8 mouse cellular contexts compared by ENCODE assay signal in genomic region chr15:52160181-52161088, GRCm38 (mm10).
A peak's percentile ranks its signal among the peaks of the same experiment; 100 is the strongest.
DNase-seq lines count a peak whose midpoint lies in the region; ATAC-seq and TF ChIP-seq lines count a peak whose summit lies in the region.

No protein-coding gene starts in this region.

- peak overlapping the region; percentile 70 for H3K27ac ChIP-seq in forebrain, embryonic 10.5 days
- no peak overlapping the region for H3K27ac ChIP-seq in heart, embryonic 16.5 days (ENCODE audit: low read length)
- no peak overlapping the region for H3K27ac ChIP-seq in liver, embryonic 13.5 days
- H3K27ac ChIP-seq in olfactory bulb, adult 2 months (ENCODE audit: insufficient read depth, low read depth, low read length), result no peak overlapping the region

- no peaks in the 10 kb centered on the region for H3K9me3 ChIP-seq in forebrain, embryonic 10.5 days
- no peaks in the 10 kb centered on the region for H3K9me3 ChIP-seq in heart, embryonic 16.5 days (replicated peaks; ENCODE audit: control insufficient read depth, low read length)
- no peaks in the 10 kb centered on the region for H3K9me3 ChIP-seq in liver, embryonic 13.5 days (replicated peaks)

- 15% methylated on average over 18 of the region's 18 CpGs for WGBS in forebrain, embryonic 10.5 days
- WGBS in heart, embryonic 16.5 days, result 21% methylated on average over 18 of the region's 18 CpGs
- 26% methylated on average over 18 of the region's 18 CpGs for WGBS in liver, embryonic 13.5 days (ENCODE audit: insufficient replicate concordance)
- 4% methylated on average over 18 of the region's 18 CpGs for whole genome bisulfite sequencing in olfactory bulb, adult 2 months

- peak overlapping the region; percentile 56 for H3K4me2 ChIP-seq in heart, embryonic 16.5 days (ENCODE audit: low read depth, low read length)
- H3K4me2 ChIP-seq in liver, embryonic 13.5 days, result no peak overlapping the region

- peak; percentile 65 for DNase-seq in ES-CJ7 (ENCODE audit: low read depth, low spot score)
- peak; percentile 36 for DNase-seq in c-Kit-positive CD71-negative TER-119-negative erythroid progenitor cells, embryonic 14.5 days (ENCODE audit: low read depth)
- peak; percentile 77 for DNase-seq in forebrain, embryonic 10.5 days (ENCODE audit: extremely low spot score, low spot score)
- peak; percentile 76 to 77 for DNase-seq in kidney, postnatal 25 days
- peak; percentile 24 for DNase-seq in liver, embryonic 13.5 days
- peak; percentile 41 for DNase-seq in urinary bladder, adult 2 months (ENCODE audit: low spot score)

- ATAC-seq in heart, embryonic 16.5 days (replicated peaks; ENCODE audit: extremely low read depth, insufficient read depth, low FRiP score), result no peak
- ATAC-seq in liver, embryonic 13.5 days (ENCODE audit: low read depth), result peak; percentile 54; the same call in 1 of the 2 replicates

- H3K27me3 ChIP-seq in forebrain, embryonic 10.5 days (ENCODE audit: poor library complexity, severe bottlenecking), result no peaks in the 10 kb centered on the region
- H3K27me3 ChIP-seq in heart, embryonic 16.5 days (ENCODE audit: control insufficient read depth, insufficient read depth, low read length), result peaks cover 3% of the 10 kb centered on the region; the same call in 1 of the 2 replicates
- no peaks in the 10 kb centered on the region for H3K27me3 ChIP-seq in liver, embryonic 13.5 days

- H3K36me3 ChIP-seq in forebrain, embryonic 10.5 days (replicated peaks), result no peaks in the 10 kb centered on the region
- no peaks in the 10 kb centered on the region for H3K36me3 ChIP-seq in heart, embryonic 16.5 days (ENCODE audit: control insufficient read depth, insufficient read depth)
- no peaks in the 10 kb centered on the region for H3K36me3 ChIP-seq in liver, embryonic 13.5 days

- H3K4me3 ChIP-seq in forebrain, embryonic 10.5 days, result peak overlapping the region; percentile 24
- H3K4me3 ChIP-seq in heart, embryonic 16.5 days (ENCODE audit: low read length), result peak overlapping the region; percentile 23
- H3K4me3 ChIP-seq in liver, embryonic 13.5 days (replicated peaks), result no peak overlapping the region
- H3K4me3 ChIP-seq in olfactory bulb, adult 2 months (ENCODE audit: insufficient read depth, low read depth, low read length), result no peak overlapping the region

- TF ChIP-seq CTCF in olfactory bulb, adult 2 months (IDR thresholded peaks at IDR 0.05; ENCODE audit: insufficient read depth, low read depth, low read length), result peak; percentile 88

- peaks cover 26% of the 10 kb centered on the region for H3K4me1 ChIP-seq in forebrain, embryonic 10.5 days
- H3K4me1 ChIP-seq in heart, embryonic 16.5 days (ENCODE audit: control insufficient read depth, insufficient read depth, low read length), result peaks cover 8% of the 10 kb centered on the region
- peaks cover 17% of the 10 kb centered on the region for H3K4me1 ChIP-seq in liver, embryonic 13.5 days (replicated peaks)
- H3K4me1 ChIP-seq in olfactory bulb, adult 2 months (ENCODE audit: control insufficient read depth, insufficient read depth, low read length), result peaks cover 6% of the 10 kb centered on the region

- peak overlapping the region; percentile 54; the same call in 1 of the 2 replicates for H3K9ac ChIP-seq in heart, embryonic 16.5 days (ENCODE audit: low read length)
- no peak overlapping the region for H3K9ac ChIP-seq in liver, embryonic 13.5 days

- no peak for TF ChIP-seq POLR2A in olfactory bulb, adult 2 months (IDR thresholded peaks at IDR 0.05; ENCODE audit: insufficient read depth, low read depth, low read length)

Comparison
In these comparisons a context has a peak if more than half of its experiments do, and no peak if none do; other contexts are left out.
1. DNase-seq: peak in every context shown above with its lines; median percentile 77 in forebrain, embryonic 10.5 days; 76 in kidney, postnatal 25 days; 65 in ES-CJ7; 41 in urinary bladder, adult 2 months; 36 in c-Kit-positive CD71-negative TER-119-negative erythroid progenitor cells, embryonic 14.5 days; 24 in liver, embryonic 13.5 days.
2. H3K4me3 ChIP-seq: peak in forebrain, embryonic 10.5 days (single experiment) and heart, embryonic 16.5 days (single experiment); none in liver, embryonic 13.5 days (single experiment) and olfactory bulb, adult 2 months (single experiment).